Mouse (Mus musculus) spleen, postnatal 10 days (tissue): ENCODE measurements around the gene Kat5.
A peak's percentile ranks its signal among the peaks of the same experiment; 100 is the strongest.

Source experiments
- DNase-seq, 2 experiments: peaks; one replicate each; pipeline ENCODE4 v3.0.0; 2021 to 2022; ENCODE audit warnings: low spot score in 2 of 2

Gene Kat5

DNA sequence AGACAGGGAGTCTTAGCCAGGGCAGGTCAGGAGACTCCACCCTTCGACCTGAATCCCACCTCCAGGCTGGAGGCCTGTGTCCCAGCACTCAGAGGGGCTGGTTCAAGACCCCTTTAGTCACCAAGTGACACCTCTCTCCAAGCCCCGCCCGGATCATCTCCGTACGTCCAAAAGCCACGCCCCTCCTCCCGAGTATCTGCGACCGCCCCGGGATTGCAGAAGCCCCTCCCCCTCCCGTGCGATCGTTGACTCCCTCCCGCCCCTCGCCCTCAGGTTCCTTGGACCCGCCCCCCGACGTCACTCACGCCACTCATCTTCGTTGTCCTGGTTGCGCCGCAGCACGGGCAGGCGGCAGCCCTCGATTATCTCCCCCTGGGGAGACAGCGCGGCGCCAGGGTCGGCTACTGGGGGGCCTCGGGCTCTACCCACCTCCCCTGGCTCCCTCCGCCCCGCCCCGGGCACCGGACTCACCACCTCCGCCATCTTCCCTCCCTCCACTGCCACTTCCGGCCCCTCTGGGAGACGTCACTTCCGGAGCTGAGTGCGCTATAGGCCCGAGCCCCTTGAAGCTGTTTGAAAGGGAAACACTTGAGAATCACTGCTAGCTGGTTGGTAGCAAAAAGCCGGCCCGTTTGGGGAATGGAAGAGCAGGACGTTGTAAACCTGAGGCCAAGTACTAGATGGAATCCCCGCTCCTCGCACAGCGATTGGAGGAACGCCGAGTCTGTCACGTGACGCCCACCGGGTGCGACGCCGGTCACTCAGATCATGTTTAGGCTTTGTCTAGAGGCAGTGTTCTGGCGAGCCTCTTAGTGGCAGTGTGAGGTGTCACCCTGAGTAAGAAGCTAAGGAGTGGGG lies at the start of gene Kat5:
Kat5 (minus strand) TSS at position 691 of the 858 bp plus-strand sequence.
- DNase-seq = peak; percentile 91 to 96

DNA sequence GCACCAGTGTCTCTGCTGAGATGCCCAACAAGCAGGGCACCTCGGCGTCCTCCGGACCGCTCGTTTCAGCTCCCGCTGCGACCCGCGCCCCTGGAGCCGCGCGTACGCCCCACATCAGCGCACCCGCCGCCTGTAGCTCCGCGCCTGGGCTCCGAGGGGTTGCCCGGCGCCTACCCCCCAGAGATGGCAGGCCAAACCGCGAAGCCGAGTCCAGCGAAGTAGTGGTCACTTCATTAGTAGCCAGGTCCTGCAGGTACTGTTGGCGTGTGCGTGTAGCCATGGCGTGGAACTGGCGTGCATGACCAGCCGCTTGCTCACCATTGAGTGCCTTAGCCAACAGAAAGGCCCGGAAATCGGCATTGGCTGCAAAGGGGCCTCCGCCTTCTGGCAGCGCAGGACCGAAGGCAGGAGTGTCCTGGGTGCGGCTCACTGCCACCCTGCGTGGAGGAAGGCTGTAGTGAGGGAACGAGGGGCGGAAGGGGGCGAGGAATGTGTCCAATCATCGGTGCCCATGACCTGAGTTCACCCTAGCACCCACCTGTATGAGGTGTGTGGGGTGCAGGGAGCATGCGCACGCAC lies 44.8 kb upstream of the Kat5 start:
- no peak for DNase-seq

DNA sequence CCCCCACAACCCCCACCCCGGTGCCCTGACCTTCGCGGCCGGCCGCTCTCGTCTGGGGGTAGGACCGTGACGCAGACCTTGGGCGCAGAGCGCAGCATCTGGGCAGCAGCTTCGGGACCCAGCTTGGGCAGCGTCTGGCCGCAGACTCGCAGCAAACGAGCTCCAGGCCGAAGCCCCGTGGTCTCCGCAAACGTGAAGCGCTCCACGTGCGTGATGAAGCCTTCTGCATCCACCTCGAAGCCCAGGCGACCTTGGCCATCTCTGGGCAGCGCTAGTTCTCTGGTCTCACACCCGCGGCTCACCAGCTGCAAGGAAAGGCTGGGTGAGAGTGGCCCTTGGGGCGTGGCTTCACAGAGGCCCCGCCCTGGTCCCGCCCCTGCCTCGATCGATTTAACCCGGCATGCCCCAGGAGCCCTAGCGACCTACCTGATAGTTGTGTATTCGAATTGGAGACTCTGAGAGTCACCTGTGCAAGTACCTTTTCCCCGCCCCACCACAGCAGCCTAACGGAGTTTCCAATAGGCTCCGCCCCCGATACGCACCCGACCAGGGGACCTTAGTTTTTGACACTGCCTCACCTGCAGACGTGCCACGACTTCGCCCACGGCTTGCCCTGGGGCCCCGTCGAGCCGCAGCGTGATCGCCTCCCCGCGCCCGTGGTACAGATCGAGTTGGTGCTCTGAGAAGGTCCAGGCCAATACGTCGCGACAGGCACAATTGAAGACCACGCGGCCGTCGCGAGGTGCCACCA lies 44.1 kb upstream of the Kat5 start:
- DNase-seq = no peak

DNA sequence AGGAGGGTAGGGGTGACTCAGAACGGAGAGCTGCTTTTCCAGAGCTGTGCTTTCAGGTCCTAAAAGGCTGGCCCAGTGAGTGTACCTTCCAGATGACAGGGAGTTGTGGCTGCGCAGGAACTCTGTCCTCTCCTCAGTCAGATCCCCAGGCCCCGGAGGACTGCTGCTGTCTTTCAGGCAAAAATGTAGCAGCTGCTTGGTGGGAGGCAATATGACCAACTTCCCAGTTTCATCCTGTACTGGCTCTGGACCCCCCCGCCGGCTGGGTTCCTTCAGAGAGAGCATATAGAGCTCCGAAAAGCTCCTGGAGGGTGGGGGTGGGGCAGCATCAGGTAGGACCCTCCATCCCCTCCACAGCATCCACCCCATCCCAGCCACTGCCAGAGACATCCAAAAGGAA lies 42.5 kb upstream of the Kat5 start:
- no peak for DNase-seq

DNA sequence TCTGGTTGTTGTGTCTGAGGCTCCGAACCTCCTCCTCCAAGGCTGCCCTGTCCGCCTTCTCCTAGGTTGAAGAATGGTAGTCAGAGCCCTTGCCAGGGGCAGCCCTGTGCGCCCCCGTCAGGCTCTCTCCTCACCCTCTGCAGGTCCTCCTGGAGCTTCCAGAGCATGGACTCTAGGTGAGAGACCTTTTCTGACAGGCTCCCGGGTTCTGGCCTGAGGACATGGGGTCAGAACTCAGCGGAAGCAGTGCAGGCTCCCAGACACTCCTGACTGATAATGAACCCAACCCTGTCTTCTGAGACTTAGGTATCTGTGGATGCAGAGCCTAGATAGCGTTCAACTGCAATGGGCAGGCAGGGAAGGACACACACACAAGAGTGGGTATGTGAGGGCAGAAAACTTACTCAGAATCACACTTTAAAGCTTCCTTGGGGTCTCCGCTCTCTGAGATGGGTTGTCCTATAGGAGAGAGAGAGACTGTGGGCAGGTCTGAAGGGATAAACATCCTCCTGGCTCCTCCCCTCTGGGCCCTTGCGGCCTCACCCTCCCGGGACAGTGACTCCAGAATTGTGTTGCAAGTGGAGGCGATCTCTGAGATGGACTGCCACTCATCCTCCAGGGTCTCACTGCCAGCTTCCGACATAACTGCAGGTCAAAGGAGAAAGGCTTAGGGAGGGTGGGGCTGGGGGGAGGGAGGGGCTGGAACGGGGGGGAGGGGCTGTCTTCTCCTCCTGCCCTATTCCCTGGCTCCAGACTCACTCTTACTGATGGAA lies 41.7 kb upstream of the Kat5 start:
- peak in 1 of 2 experiments; percentile 16 for DNase-seq

DNA sequence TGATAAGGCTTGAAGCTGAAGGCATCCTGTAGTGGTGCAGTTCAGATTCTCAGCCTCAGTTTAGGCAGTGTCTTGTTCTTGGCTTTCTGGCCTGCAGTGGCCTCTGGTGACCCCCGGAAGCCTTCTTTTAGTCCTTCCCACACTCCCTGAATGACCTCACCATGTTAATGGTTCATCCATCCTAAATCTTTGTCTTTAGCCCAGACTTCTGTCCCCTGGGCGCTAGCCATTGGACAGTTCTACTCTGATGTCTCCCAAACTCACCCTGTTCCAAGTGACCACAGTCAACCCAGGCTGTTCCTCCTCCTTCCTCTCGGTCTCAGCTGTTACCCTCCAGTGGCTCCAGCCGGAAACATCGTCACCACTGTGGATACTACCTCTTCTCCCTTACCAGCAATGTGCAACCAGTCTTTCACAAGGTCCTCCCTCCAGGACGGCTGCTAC lies 39.3 kb upstream of the Kat5 start:
- DNase-seq = peak in 1 of 2 experiments; percentile 44

DNA sequence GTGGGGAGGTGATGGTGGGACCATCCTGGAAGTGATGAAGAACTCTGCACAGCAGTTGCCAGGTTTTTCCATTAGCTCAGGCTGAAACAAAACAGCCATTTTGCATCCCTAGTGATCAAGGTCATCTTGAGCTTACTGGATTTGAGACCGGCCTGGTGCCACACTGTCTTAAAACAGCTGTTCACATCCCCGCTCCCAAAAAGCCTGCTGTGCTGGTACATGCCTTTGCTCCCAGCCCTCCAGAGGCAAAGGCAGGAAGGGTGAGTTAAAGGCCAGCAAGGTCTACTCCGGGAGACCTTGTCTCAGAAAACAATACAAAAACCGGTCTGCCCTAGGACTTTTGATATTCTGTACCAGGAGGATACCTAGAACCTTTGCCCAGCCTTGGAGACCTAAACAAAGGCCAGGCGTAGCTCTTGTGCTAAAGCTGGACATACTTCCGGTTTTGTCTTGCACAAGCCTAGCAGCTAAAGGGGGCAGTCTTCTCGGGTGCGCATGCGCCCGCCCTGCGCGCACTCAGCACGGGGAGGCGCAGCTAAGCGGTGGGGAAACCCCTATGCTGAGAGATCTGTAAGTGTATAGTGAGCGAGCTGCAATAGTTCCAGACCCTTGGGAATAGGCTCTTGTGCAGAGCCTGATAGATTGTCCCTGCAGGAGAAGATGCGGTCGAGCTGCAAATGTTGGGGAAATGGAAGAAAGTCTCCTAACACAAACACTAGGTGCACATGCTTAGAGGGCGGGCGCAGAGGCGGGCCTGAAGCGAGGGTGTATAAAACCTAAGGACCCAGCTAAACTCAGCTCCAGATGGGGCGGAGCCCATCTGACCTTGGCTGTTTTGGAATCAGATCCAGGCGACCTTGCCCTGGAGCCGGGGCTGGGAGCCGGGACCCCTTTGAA lies 38.6 kb upstream of the Kat5 start:
- DNase-seq = peak; percentile 62 to 80

DNA sequence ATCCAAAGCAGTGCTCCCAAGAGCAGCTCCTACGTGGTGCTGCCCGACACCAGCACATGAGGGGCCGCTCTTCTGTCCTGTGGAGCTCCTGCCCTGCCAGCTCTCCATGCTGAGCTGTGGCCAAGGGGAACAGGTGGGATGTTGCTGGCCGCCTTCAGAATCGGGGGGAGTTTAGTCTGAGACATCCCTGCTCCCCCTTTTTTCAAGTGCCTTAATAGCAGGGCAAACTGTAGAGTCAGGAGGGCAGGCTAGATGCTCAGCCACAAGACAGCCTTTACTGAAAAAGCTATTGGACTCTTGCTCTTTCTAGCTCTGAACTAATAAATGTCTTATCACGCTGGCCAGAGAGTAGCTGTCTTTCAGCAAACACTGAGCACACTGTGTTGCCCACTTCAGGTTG lies 37.8 kb upstream of the Kat5 start:
- no peak for DNase-seq

DNA sequence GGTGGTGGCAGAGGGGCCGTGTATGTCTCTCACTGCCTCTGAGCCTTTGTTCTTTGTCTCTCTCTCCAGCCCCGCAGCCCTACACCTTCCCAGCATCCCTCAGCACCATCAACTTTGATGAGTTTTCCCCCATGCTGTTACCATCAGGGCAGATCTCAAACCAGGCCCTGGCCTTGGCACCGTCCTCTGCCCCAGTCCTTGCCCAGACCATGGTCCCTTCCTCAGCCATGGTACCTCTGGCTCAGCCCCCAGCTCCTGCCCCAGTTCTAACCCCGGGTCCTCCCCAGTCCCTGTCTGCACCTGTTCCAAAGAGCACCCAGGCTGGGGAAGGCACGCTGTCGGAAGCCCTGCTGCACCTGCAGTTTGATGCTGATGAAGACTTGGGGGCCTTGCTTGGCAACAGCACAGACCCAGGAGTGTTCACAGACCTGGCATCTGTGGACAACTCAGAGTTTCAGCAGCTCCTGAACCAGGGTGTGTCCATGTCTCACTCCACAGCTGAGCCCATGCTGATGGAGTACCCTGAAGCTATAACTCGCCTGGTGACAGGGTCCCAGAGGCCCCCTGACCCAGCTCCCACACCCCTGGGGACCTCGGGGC lies 36.8 kb upstream of the Kat5 start:
- DNase-seq = no peak

DNA sequence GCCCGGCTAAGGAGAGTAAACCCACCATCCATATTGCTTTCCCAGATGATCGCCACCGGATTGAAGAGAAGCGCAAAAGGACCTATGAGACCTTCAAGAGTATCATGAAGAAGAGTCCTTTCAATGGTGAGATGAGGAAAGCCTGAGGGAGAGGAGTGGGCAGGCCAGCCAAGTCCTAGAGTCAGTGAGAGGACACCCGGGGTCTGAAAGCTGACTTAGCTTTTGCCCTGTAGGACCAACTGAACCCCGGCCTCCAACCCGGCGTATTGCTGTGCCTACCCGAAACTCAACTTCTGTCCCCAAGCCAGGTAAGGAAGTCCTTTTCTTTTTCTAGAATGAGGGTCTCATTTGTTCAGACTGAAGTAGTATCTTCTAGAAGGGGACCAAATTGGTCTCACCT lies 35.2 kb upstream of the Kat5 start:
- DNase-seq = no peak

DNA sequence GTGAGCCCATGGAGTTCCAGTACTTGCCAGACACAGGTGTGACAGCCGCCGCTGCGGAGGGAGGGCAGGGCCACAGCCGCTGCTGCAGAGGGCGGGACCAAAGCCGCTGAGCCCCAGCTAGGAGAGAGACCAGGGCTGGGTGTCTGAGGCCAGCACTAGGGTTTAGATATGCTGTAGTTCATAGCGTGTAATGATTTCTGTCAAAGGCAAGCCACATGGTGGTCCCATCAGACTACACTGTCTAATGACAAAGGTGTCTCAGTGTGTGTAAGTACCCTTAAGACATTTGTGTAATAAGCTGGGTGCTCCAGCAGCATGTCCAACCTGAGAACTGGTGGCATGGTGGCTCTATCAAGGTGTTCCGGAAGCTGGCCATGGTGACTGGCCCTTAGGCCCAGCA lies 31.6 kb upstream of the Kat5 start:
- no peak for DNase-seq

DNA sequence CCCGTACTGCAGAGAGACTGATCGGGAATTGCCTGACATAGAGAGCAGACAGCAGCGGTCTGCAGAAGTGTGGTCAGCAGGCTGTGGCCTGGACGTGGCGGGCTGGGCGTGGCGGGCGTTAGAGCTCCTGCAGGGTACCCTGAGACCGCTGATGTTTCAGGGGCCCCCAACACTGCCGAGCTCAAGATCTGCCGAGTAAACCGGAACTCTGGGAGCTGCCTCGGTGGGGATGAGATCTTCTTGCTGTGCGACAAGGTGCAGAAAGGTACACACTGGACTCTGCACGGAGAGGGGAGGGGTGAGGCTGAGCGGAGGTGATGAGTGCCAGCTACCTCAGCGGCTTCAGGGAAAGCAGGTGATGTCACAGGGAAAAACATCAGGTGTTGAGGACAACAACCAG lies 31.0 kb upstream of the Kat5 start:
- DNase-seq = no peak

DNA sequence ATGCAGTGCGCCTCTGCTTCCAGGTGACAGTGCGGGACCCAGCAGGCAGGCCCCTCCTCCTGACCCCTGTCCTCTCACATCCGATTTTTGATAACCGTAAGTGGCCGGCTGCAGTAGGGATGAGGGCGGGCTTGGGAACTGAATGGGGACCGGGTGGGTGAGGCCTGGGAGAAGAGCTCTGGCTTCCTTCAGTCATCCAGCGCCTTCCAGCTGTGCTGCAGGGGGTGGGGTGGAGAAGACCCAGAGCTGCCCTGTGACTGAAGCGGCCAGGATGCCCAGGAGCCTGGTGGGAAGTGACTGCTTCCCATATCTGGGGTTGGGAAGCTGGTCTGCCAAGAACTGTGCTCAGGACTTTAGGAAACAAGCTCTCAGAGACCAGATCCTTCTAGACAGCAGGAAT lies 30.3 kb upstream of the Kat5 start:
- no peak for DNase-seq

DNA sequence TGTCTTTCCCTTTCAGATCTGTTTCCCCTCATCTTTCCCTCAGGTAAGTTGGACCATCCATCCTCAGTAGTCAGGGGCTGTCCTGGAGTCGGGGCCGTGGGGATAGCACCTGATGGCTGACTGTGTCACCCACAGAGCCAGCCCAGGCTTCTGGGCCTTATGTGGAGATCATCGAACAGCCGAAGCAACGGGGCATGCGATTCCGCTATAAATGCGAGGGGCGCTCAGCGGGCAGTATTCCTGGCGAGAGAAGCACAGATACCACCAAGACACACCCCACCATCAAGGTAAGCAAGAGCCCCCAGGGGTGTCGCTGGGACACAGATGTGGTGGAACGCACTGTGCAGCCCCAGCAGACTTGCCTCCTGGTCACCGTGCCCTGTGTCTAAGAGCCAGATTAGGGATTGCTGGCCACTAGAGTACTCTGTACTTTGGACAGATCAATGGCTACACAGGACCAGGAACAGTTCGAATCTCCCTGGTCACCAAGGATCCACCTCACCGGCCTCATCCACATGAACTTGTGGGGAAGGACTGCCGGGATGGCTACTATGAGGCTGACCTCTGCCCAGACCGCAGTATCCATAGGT lies 28.5 kb upstream of the Kat5 start:
- DNase-seq = peak in 1 of 2 experiments; percentile 22

DNA sequence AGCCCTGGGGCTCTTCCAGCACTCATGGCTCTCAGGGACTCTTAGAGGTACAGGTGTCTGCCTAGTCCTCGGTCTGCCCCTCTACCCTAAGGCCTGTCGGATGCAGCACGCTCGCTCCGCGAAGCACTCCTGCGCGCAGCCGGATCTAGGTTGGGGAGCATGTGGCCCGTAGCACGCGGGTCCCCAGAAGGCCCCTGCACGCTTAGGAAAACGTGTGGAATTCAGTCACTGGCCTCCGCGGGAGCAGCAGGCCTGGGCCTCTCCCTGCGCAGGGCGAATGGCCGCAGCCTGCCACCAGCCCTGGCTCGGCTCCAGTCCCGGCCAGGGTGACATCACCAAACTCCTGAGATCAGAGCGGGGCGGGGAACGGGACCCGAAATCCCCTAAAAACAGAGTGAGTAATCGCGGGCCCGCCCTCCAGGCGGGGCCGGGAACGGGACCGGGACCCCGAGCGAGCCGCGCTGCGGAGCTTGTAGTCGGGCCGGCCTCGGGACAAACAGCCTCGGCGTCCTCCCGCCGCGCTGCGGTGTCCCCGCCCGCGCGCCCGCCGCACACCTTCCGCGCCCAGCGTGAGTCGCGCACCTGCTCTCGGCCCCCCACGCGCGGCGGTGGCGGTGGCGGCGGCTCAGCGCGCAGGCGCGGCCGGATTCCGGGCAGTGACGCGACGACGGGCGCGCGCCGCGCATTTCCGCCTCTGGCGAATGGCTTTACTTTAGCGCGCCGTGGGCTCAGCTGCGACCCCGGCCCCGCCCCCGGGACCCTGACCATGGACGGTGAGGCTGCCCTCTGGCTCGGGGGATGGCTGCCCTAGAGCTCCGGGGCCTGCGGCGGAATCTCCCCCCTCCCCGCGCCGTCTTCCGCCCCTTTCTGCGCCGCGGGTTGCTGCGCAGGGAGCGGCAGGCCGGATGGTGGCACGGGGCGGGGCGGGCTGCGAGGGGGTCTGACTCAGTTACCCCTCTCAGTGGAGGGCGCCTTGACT lies 27.3 kb upstream of the Kat5 start, which contains the start of gene Rela:
Rela (plus strand) TSS at position 415 of the 979 bp plus-strand sequence.
- peak; percentile 88 to 90 for DNase-seq

DNA sequence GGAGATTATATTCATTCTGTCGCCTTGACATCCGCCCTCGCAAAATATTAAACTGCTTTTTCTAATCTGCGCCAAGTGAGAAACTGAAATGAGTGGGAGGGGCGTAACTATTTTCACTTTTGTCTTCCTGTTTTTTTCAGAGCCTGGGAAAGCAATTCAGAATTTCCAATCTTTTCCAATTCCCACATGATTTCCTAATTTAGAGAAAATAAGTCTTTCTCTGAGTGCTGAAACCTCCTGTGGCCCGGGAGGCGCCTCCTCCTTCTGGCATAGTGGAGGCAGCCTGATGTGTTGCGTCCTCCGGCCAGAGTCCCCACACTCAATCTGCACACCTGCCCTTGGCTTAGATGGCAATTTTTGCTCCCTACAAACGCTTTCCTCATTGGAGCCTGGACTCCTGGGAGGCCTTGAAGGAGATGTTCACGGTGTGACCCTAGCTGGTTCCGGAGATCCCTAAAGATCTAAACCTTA lies 26.6 kb upstream of the Kat5 start:
- DNase-seq = no peak

DNA sequence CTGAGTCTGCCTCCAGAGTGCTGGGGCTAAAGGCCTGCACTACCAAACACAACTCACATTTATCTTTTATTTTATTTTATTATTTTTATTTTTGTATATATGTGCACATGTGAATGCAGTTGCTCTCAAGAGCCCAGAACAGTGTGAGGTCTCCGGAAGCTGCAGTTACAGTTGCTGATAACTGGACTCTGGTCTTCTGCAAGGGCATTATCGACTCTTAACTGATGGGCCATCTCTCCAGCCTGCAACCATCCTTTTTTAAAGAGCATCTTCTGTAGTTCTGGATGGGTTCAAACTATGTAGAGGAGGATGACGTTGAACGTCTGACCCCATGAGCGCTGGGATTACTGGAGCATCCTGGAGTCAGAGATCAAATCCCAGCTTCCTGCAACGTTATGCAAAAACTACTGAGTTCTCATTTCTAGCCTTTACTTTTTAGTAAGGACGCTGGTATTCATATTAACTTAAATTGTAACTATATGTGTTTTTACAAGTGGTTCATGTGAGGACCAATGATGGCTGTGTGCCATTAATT lies 26.1 kb upstream of the Kat5 start:
- DNase-seq = no peak

DNA sequence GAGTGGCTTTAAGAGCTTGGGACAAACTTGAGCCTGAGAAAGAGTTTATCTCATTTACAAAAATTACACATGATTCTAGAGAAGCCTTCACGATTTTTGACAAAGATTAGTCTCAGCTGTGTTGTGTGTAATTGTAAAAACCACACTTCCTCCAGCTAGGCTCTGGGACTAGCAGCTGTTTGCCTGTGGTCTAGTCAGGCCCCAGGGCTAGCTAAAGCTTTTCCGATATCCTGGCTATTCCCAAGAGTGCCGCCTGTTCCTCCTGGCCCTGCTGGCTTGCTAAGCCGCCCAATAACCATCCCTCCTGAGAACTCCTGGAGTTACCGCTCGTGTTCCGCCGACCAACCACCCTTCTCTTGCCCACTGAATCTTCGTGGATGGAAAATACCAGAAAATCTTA lies 22.1 kb upstream of the Kat5 start:
- DNase-seq = no peak
